Mouse (Mus musculus) lung, adult 2 months (tissue): ENCODE results near the gene Tnf. TPM values are rescaled to one million over a fixed set of nuclear protein-coding genes. Genes with fewer than 3 reads are reported as not detected.

Source experiments
- DNase-seq: peaks from one replicate; pipeline ENCODE4 v3.0.0; 2022
- H3K4me1 ChIP-seq: fragments of 200-500 bp; 2 replicates; pipeline ENCODE4 v1.6.1; 2011; ENCODE audit warnings: low read length; ENCODE audit not compliant: control insufficient read depth, insufficient read depth
- H3K4me3 ChIP-seq: fragments of 200-500 bp; replicated peaks from 2 replicates; pipeline ENCODE3; 2011; ENCODE audit warnings: low read depth, mild to moderate bottlenecking, control low read depth, low read length; ENCODE audit errors: extremely low read depth
- CTCF ChIP-seq: fragments of 200-500 bp; IDR thresholded peaks from 2 replicates; pipeline ENCODE4 v1.5.1; 2011; ENCODE audit warnings: mild to moderate bottlenecking, low read length, control low read depth; ENCODE audit not compliant: insufficient read depth
- POLR2A ChIP-seq: fragments of 200-500 bp; IDR thresholded peaks from 2 replicates; pipeline ENCODE4 v1.6.1; 2011; ENCODE audit warnings: low read depth, mild to moderate bottlenecking, control low read depth, low read length, borderline replicate concordance; ENCODE audit errors: extremely low read depth
- WGBS: fragments of 180-500 bp; shearing (Covaris S2); methylation state at CpG from one replicate; pipeline ENCODE4 v1.1.7; 2018; 5-methylcytosine and 5-hydroxymethylcytosine counted together
- polyA plus RNA-seq: library from polyadenylated mRNA; depleted of rRNA; stranded (reverse); fragments of >200 nt; gene quantifications from 2 replicates; pipeline ENCODE4 v1.2.3, GENCODE M21; 2012; rRNA removed

Gene Tnf
- polyA plus RNA-seq: 2.1 and 2.5 TPM in 2 replicates

- H3K4me3 ChIP-seq: peak within 1 kb of the TSS; percentile 22
- no peak for DNase-seq
- TF ChIP-seq CTCF: no peak
- TF ChIP-seq POLR2A: peak; percentile 59; the same call in 1 of the 2 replicates
- 29% methylated on average over 13 of the region's 13 CpGs for whole genome bisulfite sequencing
- no peaks in the 10 kb centered on the region for H3K4me1 ChIP-seq
Observed at GRCm38 (mm10) chr17:35201787-35202186, at the start of gene Tnf. Gene Tnf (minus strand): TSS chr17:35202007.

- no peak for TF ChIP-seq CTCF
- 64% methylated on average over 15 of the region's 15 CpGs for WGBS
- peak; percentile 63 for DNase-seq
- no peaks in the 10 kb centered on the region for H3K4me1 ChIP-seq
- no peak overlapping the region for H3K4me3 ChIP-seq
Observed at GRCm38 (mm10) chr17:35251162-35251719, 49.4 kb upstream of the Tnf start.

- H3K4me3 ChIP-seq: no peak overlapping the region
- no peak for DNase-seq
- TF ChIP-seq CTCF: no peak
- TF ChIP-seq POLR2A: no peak
Observed at GRCm38 (mm10) chr17:35250348-35251120, 48.7 kb upstream of the Tnf start.

GRCm38 (mm10) chr17:35249451-35250197, 47.8 kb upstream of the Tnf start:
- WGBS: 80% methylated on average over 19 of the region's 19 CpGs
- TF ChIP-seq CTCF (no peak), POLR2A (0 out of 2 replicates have a peak, but pooled peaks have one; percentile 8)
- no peak for DNase-seq
- H3K4me1 ChIP-seq: no peaks in the 10 kb centered on the region
- H3K4me3 ChIP-seq: no peak overlapping the region

More at GRCm38 (mm10) chr17:35250348-35251120, 48.7 kb upstream of the Tnf start:
- 80% methylated on average over 3 of the region's 3 CpGs for WGBS
- no peaks in the 10 kb centered on the region for H3K4me1 ChIP-seq

- no peak for TF ChIP-seq POLR2A
- no peak for TF ChIP-seq CTCF
- no peak overlapping the region for H3K4me3 ChIP-seq
- DNase-seq: no peak
- 78% methylated on average over 14 of the region's 14 CpGs for WGBS
- peaks cover 4% of the 10 kb centered on the region; the same call in 1 of the 2 replicates for H3K4me1 ChIP-seq
Observed at GRCm38 (mm10) chr17:35248986-35249385, 47.2 kb upstream of the Tnf start.

GRCm38 (mm10) chr17:35247144-35247543, 45.3 kb upstream of the Tnf start:
- DNase-seq: no peak
- TF ChIP-seq CTCF: no peak
- TF ChIP-seq POLR2A: no peak
- WGBS: 70% methylated on average over 7 of the region's 7 CpGs

GRCm38 (mm10) chr17:35245731-35246623, 44.2 kb upstream of the Tnf start:
- no peak for DNase-seq
- WGBS: 69% methylated on average over 15 of the region's 15 CpGs
- Histone ChIP-seq H3K4me3 (no peak overlapping the region), H3K4me1 (peaks cover 13% of the 10 kb centered on the region)
- TF ChIP-seq CTCF (peak; percentile 13; the same call in 1 of the 2 replicates), POLR2A (no peak)

More at GRCm38 (mm10) chr17:35247144-35247543, 45.3 kb upstream of the Tnf start:
- H3K4me3 ChIP-seq: no peak overlapping the region
- H3K4me1 ChIP-seq: peaks cover 13% of the 10 kb centered on the region

GRCm38 (mm10) chr17:35244999-35245398, 43.2 kb upstream of the Tnf start:
- no peak for DNase-seq

More at GRCm38 (mm10) chr17:35244999-35245398, 43.2 kb upstream of the Tnf start:
- peaks cover 13% of the 10 kb centered on the region for H3K4me1 ChIP-seq
- no peak for TF ChIP-seq POLR2A
- no peak for TF ChIP-seq CTCF
- no peak overlapping the region for H3K4me3 ChIP-seq
- WGBS: 56% methylated on average over 2 of the region's 2 CpGs
